Mouse (Mus musculus) cerebellum, adult 2 months (tissue): ENCODE results near the gene Col4a2.

Experiments
- CTCF ChIP-seq: fragments of 200-500 bp; IDR thresholded peaks from 2 replicates; pipeline ENCODE4 v1.5.1; 2011; ENCODE audit warnings: low read depth, mild to moderate bottlenecking, control low read depth, low read length, moderate library complexity, borderline replicate concordance; ENCODE audit not compliant: insufficient read depth
- POLR2A ChIP-seq: fragments of 200-500 bp; IDR thresholded peaks from 2 replicates; pipeline ENCODE4 v1.6.1; 2011; ENCODE audit warnings: low read length, control low read depth, borderline replicate concordance; ENCODE audit not compliant: insufficient read depth

DNA sequence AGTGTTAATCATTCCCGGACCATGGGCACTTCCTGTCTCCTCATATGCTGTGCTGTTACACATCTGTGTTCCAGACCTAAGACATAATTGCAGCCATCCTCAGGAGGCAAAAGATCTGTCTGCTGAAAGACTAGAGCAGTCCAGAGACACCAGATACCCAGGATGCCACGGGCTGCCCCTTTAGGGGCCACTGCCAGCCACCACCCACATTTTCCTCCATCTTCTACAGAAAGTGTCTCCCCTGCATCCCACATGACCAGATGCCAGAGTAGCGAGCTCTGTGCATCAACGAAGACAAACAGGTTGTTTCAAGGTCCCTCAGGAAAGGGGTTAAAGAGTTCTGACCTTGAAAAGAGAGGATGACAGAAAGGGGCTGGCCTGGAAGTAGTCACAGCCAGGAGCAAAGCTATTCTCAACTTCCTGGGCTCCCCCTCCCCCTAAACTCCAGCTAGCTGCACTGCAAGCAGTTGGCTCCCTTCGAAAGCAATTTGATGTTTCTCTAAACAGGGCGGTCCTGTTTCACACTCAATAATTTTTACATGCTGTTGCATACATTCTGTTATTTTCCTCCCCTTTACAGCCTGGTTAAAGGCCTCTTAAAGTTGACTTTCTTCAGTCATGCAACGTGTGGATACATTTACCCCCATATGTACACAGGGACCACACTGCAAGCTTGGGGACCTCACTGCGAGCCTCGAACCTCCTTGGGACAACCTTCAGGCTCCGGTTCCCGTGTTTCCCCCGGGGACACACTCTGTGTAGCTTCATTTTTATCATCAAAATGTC lies 13.9 kb upstream of the Col4a2 start:
- TF ChIP-seq POLR2A (no peak), CTCF (no peak)
